Mouse (Mus musculus) liver, embryonic 12.5 days (tissue): ENCODE measurements around the gene Pik3cd. TPM values are rescaled to one million over a fixed set of nuclear protein-coding genes. Genes with fewer than 3 reads are reported as not detected.

Experiments
- ATAC-seq: fragments of 200-750 bp; cut with Nextera tagmentation; 2 replicates; pipeline ENCODE4 v1.8.0; 2017; ENCODE audit warnings: moderate number of reproducible peaks, mild to moderate bottlenecking, moderate library complexity
- H3K27ac ChIP-seq: fragments of 300-500 bp; sonication (generic); 2 replicates; pipeline ENCODE4 v1.5.1; 2016; ENCODE audit warnings: mild to moderate bottlenecking
- H3K27me3 ChIP-seq: fragments of 300-500 bp; sonication (generic); replicated peaks from 2 replicates; pipeline ENCODE4 v1.6.1; 2016; ENCODE audit warnings: mild to moderate bottlenecking, moderate library complexity
- H3K36me3 ChIP-seq: fragments of 300-500 bp; sonication (generic); 2 replicates; pipeline ENCODE4 v1.6.1; 2016; ENCODE audit warnings: mild to moderate bottlenecking, moderate library complexity
- H3K4me1 ChIP-seq: fragments of 300-500 bp; sonication (generic); 2 replicates; pipeline ENCODE4 v1.6.1; 2016
- H3K4me2 ChIP-seq: fragments of 300-500 bp; sonication (generic); 2 replicates; pipeline ENCODE4 v1.6.1; 2016; ENCODE audit warnings: mild to moderate bottlenecking, moderate library complexity
- H3K4me3 ChIP-seq: fragments of 300-500 bp; sonication (generic); 2 replicates; pipeline ENCODE4 v1.5.1; 2016; ENCODE audit warnings: mild to moderate bottlenecking, moderate library complexity
- H3K9ac ChIP-seq: fragments of 300-500 bp; sonication (generic); 2 replicates; pipeline ENCODE4 v1.6.1; 2016; ENCODE audit warnings: mild to moderate bottlenecking, moderate library complexity
- H3K9me3 ChIP-seq: fragments of 300-500 bp; sonication (generic); replicated peaks from 2 replicates; pipeline ENCODE4 v1.6.1; 2016; ENCODE audit warnings: mild to moderate bottlenecking, moderate library complexity
- WGBS: fragments of 180-500 bp; shearing (Covaris S2); methylation state at CpG from one replicate; pipeline ENCODE4 v1.1.7; 2016; ENCODE audit not compliant: insufficient replicate concordance; 5-methylcytosine and 5-hydroxymethylcytosine counted together
- polyA plus RNA-seq: library from polyadenylated mRNA; unstranded; fragments of >200 nt; fragmentation: Nextera tagmentation; extraction: Ambion mirVana; gene quantifications from 2 replicates; pipeline ENCODE4 v1.2.1, GENCODE M21; 2016

Gene Pik3cd
- polyA plus RNA-seq, 1 experiment from 2014 or later, result 7.6 TPM

DNA sequence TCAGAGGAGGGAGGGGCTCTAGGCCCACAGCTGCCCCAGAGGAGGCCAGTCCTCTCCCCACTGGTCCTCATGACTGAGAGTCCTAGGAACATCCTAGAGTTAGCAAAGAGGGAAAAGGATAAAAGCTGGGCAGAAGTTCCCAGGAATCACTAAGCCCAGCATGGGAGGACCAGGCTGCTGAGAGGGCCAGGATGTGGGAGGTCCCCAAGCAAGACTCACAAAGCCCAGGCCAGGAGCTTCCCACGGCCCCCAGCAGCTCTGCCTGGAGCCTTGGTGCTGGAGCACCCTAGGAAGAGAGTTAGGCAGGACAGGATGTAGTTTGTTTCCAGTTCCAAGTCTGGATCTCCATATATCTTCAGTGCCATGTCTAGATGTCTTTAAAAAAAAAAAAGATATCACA, 24.4 kb downstream of the Pik3cd start:
- H3K4me3 ChIP-seq, result no peak overlapping the region
- no peaks in the 10 kb centered on the region for H3K9me3 ChIP-seq

GRCm38 (mm10) chr4:149675378-149676261, 26.8 kb downstream of the Pik3cd start:
- peaks cover 19% of the 10 kb centered on the region for H3K4me1 ChIP-seq
- 13% methylated on average over 59 of the region's 60 CpGs for WGBS
- H3K4me3 ChIP-seq, result peak overlapping the region; percentile 57
- ATAC-seq, result peak; percentile 95
- H3K36me3 ChIP-seq, result peaks cover 24% of the 10 kb centered on the region
- peak overlapping the region; percentile 60 for H3K9ac ChIP-seq
- H3K27me3 ChIP-seq, result peaks cover 23% of the 10 kb centered on the region
- H3K4me2 ChIP-seq, result peak overlapping the region; percentile 84
- no peak overlapping the region for H3K27ac ChIP-seq
- H3K9me3 ChIP-seq, result no peaks in the 10 kb centered on the region

More for the DNA sequence above, 24.4 kb downstream of the Pik3cd start:
- H3K36me3 ChIP-seq, result peaks cover 7% of the 10 kb centered on the region
- peaks cover 23% of the 10 kb centered on the region for H3K27me3 ChIP-seq
- H3K27ac ChIP-seq, result no peak overlapping the region
- peaks cover 19% of the 10 kb centered on the region for H3K4me1 ChIP-seq
- H3K4me2 ChIP-seq, result no peak overlapping the region
- ATAC-seq, result no peak
- 47% methylated on average over 1 of the region's 1 CpGs for WGBS
- no peak overlapping the region for H3K9ac ChIP-seq

- Histone ChIP-seq H3K36me3 (peaks cover 24% of the 10 kb centered on the region), H3K4me2 (peak overlapping the region; percentile 84), H3K4me3 (peak overlapping the region; percentile 57), H3K4me1 (peaks cover 19% of the 10 kb centered on the region), H3K27me3 (peaks cover 23% of the 10 kb centered on the region), H3K9ac (no peak overlapping the region), H3K27ac (no peak overlapping the region), H3K9me3 (no peaks in the 10 kb centered on the region)
- 48% methylated on average over 8 of the region's 8 CpGs for WGBS
- no peak for ATAC-seq
Observed at GRCm38 (mm10) chr4:149674814-149675377, 27.5 kb downstream of the Pik3cd start.

DNA sequence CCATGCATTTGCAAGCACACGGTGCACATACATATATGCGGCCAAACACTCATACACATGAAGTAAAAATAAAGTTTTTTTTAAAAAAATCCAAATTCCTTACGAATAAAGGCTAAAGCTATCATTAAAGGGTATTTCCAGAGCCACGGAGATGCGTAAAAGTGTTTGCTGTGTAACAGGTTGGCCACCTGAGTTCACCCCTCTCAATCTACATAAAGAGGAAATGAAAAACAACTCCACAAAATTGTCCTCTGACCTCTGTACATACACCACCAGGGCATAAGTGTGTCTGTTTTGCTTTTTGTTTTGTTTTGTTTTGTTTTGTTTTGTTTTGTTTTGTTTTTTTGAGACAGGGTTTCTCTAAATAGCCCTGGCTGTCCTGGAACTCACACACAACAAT, 29.6 kb downstream of the Pik3cd start:
- Histone ChIP-seq H3K36me3 (peaks cover 24% of the 10 kb centered on the region), H3K4me2 (no peak overlapping the region), H3K27ac (no peak overlapping the region), H3K9ac (no peak overlapping the region), H3K9me3 (no peaks in the 10 kb centered on the region), H3K27me3 (peaks cover 23% of the 10 kb centered on the region), H3K4me3 (no peak overlapping the region), H3K4me1 (peaks cover 19% of the 10 kb centered on the region)
- 79% methylated on average over 5 of the region's 5 CpGs for WGBS
- no peak for ATAC-seq

DNA sequence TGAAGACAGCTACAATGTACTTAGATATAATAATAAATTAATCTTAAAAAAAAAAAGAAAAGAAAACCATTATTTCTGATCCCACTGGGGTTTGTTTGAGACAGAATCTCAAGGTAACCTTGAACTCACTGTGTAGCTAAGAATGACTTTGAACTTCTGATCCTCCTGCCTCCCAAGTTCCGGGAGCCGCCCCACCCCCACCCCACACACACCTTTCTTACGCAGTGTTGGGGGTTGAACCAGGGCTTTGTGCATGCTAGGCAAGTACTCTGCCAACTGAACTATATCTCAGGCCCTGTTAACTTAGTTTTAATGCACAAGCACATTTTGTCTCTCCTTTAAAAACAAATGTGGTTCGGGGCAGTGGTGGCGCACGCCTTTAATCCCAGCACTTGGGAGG, 31.2 kb downstream of the Pik3cd start:
- no peak overlapping the region for H3K4me3 ChIP-seq
- H3K9me3 ChIP-seq, result no peaks in the 10 kb centered on the region
- H3K9ac ChIP-seq, result no peak overlapping the region
- no peak overlapping the region for H3K4me2 ChIP-seq
- peaks cover 24% of the 10 kb centered on the region for H3K36me3 ChIP-seq
- ATAC-seq, result no peak
- WGBS, result 87% methylated on average over 6 of the region's 6 CpGs
- H3K27me3 ChIP-seq, result peaks cover 23% of the 10 kb centered on the region
- H3K27ac ChIP-seq, result no peak overlapping the region
- H3K4me1 ChIP-seq, result peaks cover 15% of the 10 kb centered on the region

- no peak overlapping the region for H3K9ac ChIP-seq
- no peaks in the 10 kb centered on the region for H3K36me3 ChIP-seq
- no peak for ATAC-seq
- 52% methylated on average over 6 of the region's 6 CpGs for WGBS
- H3K4me3 ChIP-seq, result no peak overlapping the region
- no peaks in the 10 kb centered on the region for H3K9me3 ChIP-seq
- H3K4me2 ChIP-seq, result no peak overlapping the region
- no peaks in the 10 kb centered on the region for H3K27me3 ChIP-seq
- peaks cover 33% of the 10 kb centered on the region for H3K4me1 ChIP-seq
- no peak overlapping the region for H3K27ac ChIP-seq
Observed at GRCm38 (mm10) chr4:149665692-149666090, 36.7 kb downstream of the Pik3cd start.

DNA sequence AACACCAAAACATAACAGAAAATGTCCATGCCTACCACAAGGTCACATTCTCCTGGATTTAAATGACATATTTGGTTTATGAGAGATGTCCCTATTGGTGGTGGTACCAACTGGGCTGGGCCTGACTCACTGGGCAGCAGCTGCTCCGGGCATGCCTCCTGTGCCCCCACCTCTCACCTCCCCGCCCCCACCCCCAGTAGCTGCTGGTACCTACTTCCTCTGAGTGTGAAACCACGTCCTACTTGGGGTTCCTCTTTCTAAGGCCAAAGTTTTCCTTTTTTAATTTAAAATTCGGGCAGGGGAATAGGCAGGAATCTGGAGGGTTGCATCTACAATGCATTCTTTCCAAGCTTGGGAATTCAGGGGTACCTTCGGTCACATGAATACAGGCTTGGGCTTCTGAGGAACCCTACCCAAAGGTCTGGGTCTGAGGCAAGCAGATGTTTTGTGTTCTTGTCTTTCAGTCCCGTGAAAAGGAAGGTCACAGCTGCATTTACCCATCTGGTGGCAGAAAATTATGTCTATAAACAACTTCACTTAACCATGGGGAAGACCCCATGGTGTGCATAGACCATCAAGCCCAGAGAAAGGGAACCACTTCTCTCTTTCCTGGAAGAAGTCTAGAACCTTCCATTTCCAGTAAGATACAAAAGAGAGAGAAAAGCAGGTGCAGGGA, 37.2 kb downstream of the Pik3cd start:
- 31% methylated on average over 6 of the region's 6 CpGs for WGBS
- no peak overlapping the region for H3K4me3 ChIP-seq

GRCm38 (mm10) chr4:149663849-149664503, 38.4 kb downstream of the Pik3cd start:
- ATAC-seq, result no peak
- Histone ChIP-seq H3K4me3 (no peak overlapping the region), H3K27me3 (no peaks in the 10 kb centered on the region), H3K9ac (no peak overlapping the region), H3K4me2 (no peak overlapping the region), H3K9me3 (no peaks in the 10 kb centered on the region), H3K36me3 (no peaks in the 10 kb centered on the region), H3K4me1 (peaks cover 42% of the 10 kb centered on the region), H3K27ac (no peak overlapping the region)
- 57% methylated on average over 7 of the region's 7 CpGs for WGBS

More for the DNA sequence above, 37.2 kb downstream of the Pik3cd start:
- H3K27ac ChIP-seq, result no peak overlapping the region
- no peak overlapping the region for H3K4me2 ChIP-seq
- H3K36me3 ChIP-seq, result no peaks in the 10 kb centered on the region
- H3K9ac ChIP-seq, result no peak overlapping the region
- peaks cover 38% of the 10 kb centered on the region for H3K4me1 ChIP-seq
- ATAC-seq, result no peak
- no peaks in the 10 kb centered on the region for H3K27me3 ChIP-seq
- no peaks in the 10 kb centered on the region for H3K9me3 ChIP-seq

- H3K9ac ChIP-seq, result no peak overlapping the region
- peak overlapping the region; percentile 16; the same call in 1 of the 2 replicates for H3K4me2 ChIP-seq
- 30% methylated on average over 14 of the region's 14 CpGs for WGBS
- no peaks in the 10 kb centered on the region for H3K36me3 ChIP-seq
- peaks cover 51% of the 10 kb centered on the region for H3K4me1 ChIP-seq
- ATAC-seq, result peak; percentile 66
- peak overlapping the region; percentile 60; the same call in 1 of the 2 replicates for H3K27ac ChIP-seq
- no peaks in the 10 kb centered on the region for H3K27me3 ChIP-seq
- H3K9me3 ChIP-seq, result no peaks in the 10 kb centered on the region
- no peak overlapping the region for H3K4me3 ChIP-seq
Observed at GRCm38 (mm10) chr4:149661967-149662589, 40.3 kb downstream of the Pik3cd start.

DNA sequence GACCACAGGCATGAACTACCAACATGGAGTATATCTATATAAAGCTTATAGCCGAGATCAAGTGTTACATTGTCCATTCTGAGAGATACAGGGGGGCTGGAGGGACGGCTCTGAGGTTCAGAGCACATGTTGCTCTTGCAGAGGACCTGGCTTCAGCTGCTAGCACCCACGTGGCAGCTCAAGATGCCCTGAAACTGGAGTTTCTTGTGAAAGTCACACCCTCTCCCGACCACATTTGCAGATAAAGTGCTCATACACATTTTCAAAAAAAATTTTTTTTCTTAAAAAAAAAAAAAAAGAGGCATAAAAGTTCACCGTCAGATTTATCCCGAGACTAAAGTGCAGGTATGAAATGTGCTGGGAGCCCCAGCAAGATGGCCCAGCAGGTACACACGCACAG, 41.8 kb downstream of the Pik3cd start:
- Histone ChIP-seq H3K4me3 (no peak overlapping the region), H3K27ac (no peak overlapping the region), H3K4me1 (peaks cover 51% of the 10 kb centered on the region), H3K9me3 (no peaks in the 10 kb centered on the region), H3K36me3 (0 out of 2 replicates have a peak, but pooled peaks cover 6% of the 10 kb centered on the region), H3K4me2 (no peak overlapping the region), H3K9ac (no peak overlapping the region), H3K27me3 (no peaks in the 10 kb centered on the region)
- no peak for ATAC-seq
- 60% methylated on average over 7 of the region's 7 CpGs for WGBS

DNA sequence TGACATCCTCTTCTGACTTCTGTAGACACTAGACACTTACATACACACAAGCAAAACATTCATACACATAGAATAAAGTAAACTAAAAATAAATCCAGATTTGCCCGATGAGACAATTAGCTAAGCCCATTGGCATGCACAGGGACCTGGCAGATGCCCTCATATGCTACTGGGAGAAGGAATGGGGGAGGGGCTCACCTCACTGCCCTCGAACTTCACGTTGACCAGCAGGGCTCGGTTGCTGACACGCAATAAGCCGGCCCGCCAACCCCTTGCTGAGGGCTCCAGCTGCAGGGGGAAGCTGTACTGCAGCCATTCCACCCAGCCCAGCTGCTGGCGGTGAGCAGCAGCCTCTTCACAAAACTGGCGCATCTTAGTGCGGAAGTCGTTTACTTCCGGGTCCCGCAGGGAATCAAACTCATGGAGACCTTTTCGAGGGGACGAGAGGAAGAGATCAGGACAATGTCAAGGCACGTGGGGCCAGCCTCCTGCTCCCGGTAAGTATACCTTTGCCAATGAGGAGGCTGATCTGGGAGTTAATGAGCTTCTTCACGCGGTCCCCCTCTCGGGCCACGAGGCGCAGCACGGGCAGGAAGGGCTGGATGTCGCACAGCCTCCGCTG, 42.8 kb downstream of the Pik3cd start:
- peaks cover 11% of the 10 kb centered on the region for H3K36me3 ChIP-seq
- H3K27ac ChIP-seq, result no peak overlapping the region
- no peak for ATAC-seq
- no peaks in the 10 kb centered on the region for H3K27me3 ChIP-seq
- H3K4me1 ChIP-seq, result peaks cover 51% of the 10 kb centered on the region
- peak overlapping the region; percentile 32 for H3K4me2 ChIP-seq
- no peak overlapping the region for H3K4me3 ChIP-seq
- 0 out of 2 replicates have a peak overlapping the region, but pooled peaks have one; percentile 3 for H3K9ac ChIP-seq
- H3K9me3 ChIP-seq, result no peaks in the 10 kb centered on the region
- 67% methylated on average over 25 of the region's 25 CpGs for whole genome bisulfite sequencing
